Mouse (Mus musculus) left cerebral cortex, postnatal 25 days (tissue): Measurements from ENCODE around the gene Erlec1. TPM values are rescaled to one million over a fixed set of nuclear protein-coding genes. Genes with fewer than 3 reads are reported as not detected.
A peak's percentile ranks its signal among the peaks of the same experiment; 100 is the strongest.

Source experiments
- DNase-seq, 2 experiments: peaks; one replicate each; pipeline ENCODE4 v3.0.0; 2022; ENCODE audit warnings: low spot score in 2 of 2, mixed read lengths in 1 of 2
- intact Hi-C: fragments of 180-260 bp; cut with DNase I; formaldehyde crosslinking; loops from one replicate; pipeline ENCODE4 v1.15.1; 2025
- total RNA-seq, 2 experiments: library from RNA; stranded (reverse); gene quantifications; 2 replicates each; pipeline ENCODE4 v1.2.3; 2021

The Erlec1 gene
- 10 to 100 TPM; 56.9 to 61.0 TPM for total RNA-seq

DNA sequence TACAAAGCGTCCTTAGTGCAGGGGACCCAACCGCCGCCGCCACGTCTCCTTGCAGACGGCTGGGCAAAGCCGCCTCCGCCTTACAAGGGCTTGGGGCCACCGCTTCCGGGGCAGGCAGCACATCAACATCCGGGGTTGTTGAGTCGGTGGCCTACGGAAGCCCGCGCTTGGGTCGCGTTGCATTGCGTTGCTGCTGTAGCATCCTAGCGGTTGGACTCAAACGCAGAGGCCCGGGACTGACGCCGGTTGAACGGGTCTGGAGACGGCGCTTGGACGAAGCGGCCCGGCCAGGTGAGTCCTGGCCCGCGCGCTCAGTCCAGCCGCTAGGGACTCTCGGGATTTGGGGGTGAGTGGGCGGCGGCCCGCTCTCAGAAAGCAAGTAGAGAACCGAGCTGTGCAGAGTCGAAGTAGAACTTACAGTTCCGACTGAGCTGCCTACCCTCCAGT, at the start of gene Erlec1:
Erlec1 (minus strand) TSS at position 57 of the 447 bp plus-strand sequence.
- intact Hi-C loops = loop anchor here (1.0 to 10.0 kb wide), 2 partner anchors 32 to 660 kb away; partner anchors contain the start of gene Chac2

DNA sequence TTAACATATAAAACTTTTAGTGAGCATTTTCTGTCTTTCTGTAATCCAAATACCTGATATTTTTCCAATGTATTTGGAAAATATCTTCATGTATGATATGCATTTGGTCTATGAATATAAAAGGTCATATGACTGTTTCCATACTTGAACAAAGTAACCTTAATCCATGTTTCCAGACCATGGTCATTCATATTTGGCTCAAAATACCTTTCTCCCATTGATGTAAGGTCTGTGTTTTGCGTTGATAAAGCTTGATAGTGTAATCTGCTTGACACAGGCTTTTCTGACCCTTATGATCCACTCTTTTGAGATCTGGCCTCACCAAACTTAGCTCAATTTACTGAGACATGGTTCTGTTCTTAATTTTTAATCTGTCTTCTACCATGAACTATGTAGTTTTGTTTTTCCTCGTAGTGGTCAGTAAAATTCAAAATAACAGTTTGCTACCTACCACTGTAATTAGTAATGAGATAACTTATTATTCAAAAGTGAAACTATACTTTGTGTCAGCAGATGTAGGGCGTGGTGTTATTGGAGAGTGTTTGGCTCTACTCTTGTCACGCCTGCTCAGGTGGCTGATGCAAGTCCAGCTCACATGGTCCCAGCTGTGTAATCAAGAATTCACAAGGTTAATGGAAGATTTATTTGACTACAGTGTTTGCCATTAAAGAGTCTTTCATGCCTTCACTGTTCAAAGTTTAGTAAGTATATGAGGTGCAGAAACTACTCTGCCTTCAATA, 47.2 kb upstream of the Erlec1 start:
- DNase-seq = no peak
- intact Hi-C loops = no loop called here

More for the DNA sequence above, at the start of gene Erlec1:
- DNase-seq = peak; percentile 91 to 95

DNA sequence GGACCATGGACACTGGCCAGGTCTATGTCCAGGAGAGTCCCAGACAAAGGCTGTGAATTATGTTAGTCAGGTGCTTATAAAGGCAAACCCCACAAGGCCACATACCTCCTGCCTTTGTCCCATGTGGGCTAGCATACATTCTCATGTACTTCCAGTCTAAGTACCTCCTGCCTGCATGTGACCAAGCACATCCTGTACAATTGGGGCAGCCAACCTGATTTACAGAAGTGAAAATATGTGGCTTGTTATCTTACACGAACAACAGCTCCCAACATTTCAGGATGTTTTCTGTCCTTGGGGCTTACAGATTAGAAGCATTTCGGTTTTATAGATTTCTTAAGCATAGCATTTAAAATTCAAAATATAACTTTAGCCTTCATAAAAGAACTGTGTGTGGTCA, 45.9 kb upstream of the Erlec1 start:
- intact Hi-C loops = no loop called here

DNA sequence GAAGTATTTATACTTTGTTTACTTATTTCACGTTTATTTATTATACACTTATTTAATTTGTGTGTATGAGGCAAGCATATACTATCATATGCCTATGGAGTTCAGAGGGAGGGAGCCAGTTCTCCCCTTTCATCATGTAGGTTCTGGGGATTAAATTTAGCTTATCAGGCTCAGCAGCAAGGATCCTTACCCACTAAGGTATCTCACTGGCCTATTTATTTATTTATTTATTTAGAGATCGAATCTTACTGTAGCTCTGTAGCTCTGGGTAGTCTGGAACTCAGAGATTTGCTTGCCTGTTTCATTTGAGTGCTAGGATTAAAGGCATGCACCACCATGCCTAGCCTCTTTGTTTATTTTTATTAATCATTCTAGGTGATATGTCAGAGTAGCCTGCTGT, 44.6 kb upstream of the Erlec1 start:
- no peak for DNase-seq
- intact Hi-C loops = no loop called here

More for the DNA sequence above, 45.9 kb upstream of the Erlec1 start:
- no peak for DNase-seq

DNA sequence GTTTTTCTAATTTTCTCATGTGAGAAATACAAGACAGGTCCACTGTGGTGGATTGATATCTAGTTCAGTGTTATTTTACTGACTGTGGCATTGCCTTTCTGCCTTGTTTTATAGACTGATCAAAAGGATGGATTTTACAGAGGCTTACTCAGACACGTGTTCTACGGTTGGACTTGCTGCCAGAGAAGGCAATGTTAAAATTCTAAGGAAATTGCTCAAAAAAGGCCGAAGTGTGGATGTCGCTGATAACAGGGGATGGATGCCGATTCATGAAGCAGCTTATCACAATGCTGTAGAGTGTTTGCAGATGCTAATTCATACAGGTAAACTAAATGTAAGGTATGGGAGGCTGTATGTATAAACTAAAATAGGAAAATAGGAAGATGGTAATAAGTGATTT, 44.1 kb upstream of the Erlec1 start:
- intact Hi-C loops = no loop called here
- no peak for DNase-seq

DNA sequence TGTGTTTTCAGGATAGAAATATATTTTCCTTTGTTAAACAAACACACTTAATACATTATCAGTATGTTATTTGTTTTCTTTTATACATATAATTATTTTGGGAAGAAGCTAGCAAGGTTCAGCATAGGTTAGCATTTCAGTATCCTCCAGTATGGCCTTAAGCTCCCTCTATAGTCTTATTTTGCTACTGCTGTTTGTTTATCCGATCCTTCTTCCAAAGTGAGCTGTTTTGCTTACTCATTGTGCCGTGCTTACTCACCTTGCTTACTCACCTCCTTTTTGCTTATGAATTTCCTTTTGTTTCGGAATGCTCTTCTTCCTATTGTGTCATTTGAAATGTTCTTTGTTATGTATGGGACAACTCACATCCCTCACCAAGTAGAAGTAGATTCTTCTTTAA, 42.5 kb upstream of the Erlec1 start:
- intact Hi-C loops = no loop called here
- no peak for DNase-seq

DNA sequence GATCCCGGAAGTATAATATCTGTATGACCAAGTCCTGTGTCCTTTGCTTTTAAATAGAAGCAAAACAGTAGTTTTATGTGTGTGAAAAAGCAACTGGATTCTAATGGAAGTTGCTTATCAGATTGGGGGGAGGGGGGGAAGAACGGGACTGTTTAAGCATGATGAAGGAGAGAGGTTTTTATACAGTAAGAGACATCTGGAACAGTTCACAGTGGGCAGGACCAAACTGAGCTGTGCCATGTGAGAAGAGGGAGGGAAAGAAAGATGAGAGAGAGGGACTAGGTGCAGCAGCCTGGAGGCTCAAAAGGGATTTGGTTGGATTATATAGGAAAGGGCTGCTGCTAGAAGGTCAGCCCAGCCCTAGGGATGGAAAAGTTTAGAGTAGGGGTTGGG, 32.5 kb upstream of the Erlec1 start:
- DNase-seq = no peak
- intact Hi-C loops = loop anchor here (1.0 kb wide), 1 partner anchor 32 kb away; the partner anchor contains the start of gene Erlec1

DNA sequence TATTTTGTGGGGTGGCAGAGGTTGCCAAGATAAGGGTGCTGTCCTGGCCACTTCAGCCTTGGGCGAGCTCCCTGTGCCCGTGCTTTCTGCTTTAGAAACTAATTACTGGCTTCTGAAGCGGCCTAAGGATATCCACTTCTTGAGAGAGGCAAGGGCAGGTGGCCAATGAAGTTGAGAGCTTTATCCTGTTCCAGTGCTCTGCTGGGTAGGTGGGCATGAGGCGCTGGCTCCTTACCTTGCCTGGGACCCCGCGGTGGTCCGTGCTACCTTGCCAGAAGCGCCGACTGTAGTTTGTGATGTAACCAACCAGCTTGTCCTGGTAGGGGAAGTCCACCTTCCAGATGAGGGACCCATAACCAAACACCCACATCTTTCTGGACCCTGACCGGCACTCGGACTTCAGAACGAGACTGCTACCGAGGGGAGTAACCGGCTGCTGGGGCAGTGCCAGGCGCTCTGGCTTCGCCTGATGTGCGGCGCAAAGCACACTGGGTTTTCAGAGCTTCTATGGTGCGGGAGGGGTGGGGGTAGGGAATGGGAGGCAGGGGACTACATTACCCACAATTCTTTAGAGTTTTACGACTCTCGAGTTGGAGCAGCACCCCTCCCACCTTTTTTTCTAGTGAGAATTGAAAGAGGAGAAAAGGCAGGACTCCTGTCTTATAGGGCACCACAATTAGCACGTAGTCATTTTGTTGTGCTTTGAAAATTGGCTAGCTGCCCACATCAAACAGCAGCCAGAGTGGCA, 31.9 kb upstream of the Erlec1 start, which contains the start of gene Chac2:
Chac2 (minus strand) TSS at position 474 of the 748 bp plus-strand sequence.
- DNase-seq = peak; percentile 81 to 91
- intact Hi-C loops = loop anchor here (1.0 kb wide), 1 partner anchor 32 kb away; the partner anchor contains the start of gene Erlec1

DNA sequence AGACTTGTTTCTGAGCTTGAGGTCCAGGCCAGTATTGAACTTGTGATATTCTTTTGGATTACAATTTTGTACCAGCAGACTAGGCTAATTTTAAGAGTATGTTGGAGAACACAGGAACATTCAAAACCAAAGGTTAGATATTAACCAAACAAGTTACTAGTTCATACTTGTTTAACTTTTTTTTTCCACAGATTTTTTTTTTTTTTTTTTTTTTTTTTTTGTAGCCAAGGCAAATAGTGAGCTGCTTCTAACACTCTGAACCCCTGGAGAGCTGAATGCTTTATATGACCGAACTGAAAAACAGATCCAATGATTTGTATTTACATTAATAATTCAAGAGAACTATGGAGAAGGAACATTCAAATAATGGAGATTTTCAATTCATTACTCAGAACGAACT, 31.1 kb upstream of the Erlec1 start:
- intact Hi-C loops = no loop called here
- DNase-seq = no peak

DNA sequence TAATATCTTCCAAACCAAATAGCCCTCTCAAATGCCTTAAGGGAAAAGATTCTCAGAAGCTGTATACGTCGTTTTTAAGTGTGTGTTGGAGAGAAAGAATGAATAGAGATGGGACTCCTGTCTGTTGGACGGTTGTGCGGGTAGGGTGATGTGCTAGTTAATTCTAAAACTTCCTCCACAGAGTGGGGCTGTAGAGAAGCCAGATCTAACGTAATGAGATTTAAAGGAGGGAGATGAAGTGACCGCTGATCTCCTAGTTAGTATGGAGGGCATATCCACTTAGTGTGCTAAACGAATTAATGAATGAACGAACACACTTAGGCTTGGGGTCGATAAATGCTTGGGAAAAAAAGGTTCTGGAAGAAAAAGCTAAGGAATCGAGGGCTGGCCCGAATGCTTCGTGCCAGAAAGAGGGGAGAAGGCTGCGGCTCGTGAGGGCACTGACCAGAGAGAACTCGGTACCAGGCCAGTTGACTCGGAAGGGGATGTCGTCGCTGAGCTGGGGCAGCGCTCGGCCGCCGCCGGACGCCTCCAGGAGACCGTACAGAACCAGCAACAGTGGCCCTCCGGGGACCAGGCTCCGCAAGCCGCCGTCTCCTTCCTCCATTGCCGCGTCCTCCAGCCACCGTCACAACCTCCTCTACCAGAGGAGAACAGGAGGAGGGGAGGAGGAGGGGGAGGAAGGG, 523 bp downstream of the Erlec1 start:
- peak; percentile 38 to 45 for DNase-seq
- intact Hi-C loops = loop anchor here (1.0 to 10.0 kb wide), 2 partner anchors 33 to 661 kb away; partner anchors contain the start of gene Chac2

DNA sequence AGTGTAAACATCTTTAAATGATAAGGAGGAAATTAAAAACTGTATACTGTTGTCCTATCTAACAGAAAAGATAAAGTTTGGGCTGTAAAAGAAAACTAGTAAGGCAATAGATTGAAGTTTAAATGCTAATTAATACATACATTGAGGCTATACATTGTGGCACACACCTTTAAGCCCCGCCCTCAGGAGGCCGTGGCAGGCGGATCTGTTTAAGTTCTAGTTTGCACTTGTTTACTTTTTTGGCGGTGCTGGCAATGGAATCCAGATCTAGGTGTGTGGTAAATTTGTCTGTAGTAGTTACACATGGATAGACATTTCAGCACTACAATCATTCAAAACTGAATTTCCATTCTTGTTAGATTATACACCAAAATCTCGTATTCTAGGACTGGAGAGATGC, 1.3 kb downstream of the Erlec1 start:
- intact Hi-C loops = loop anchor here (10.0 kb wide), 1 partner anchor 662 kb away; no protein-coding TSS in a partner anchor
- DNase-seq = no peak

DNA sequence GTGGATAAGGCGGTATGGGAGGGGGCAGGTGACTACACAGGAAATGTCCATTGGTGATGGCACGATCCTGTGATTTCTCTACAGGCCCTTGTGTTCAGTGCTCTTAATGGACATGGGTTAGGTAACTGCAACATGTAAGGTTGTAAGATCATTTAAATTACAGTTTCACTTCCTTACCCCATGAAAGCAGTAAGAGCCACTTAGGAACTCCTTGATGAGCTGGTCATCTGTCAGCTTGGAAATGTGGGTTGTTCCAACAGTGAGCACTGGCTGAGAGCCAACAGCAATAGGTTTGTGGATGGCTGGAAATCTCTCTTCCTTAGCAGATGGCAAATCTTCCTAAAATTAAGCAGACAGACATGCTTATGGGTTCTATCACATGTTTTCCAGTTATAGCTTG, 10.6 kb downstream of the Erlec1 start:
- intact Hi-C loops = loop anchor here (10.0 kb wide), 1 partner anchor 1809 kb away; the partner anchor contains the start of gene Pnpt1
- no peak for DNase-seq

DNA sequence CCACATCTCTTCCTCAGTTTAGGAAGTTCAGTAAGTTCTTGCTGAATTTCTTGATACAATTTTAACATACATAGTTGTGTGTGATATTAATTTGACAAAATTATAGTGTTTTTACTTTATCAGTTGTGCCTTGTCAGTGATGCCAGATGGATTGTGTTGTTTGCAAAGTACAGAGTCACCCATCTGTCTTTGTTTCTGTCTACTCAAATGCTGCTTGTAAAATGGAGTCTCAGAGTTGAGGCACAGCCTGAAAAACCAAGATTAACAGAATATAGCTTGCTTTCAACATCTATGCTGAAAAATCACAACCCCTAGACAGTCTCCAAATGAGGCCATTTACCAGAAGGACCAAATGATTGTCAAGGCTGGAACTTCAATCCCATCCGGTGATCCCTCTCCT, 25.6 kb downstream of the Erlec1 start:
- intact Hi-C loops = loop anchor here (10.0 kb wide), 1 partner anchor 254 kb away; no protein-coding TSS in a partner anchor
- no peak for DNase-seq

DNA sequence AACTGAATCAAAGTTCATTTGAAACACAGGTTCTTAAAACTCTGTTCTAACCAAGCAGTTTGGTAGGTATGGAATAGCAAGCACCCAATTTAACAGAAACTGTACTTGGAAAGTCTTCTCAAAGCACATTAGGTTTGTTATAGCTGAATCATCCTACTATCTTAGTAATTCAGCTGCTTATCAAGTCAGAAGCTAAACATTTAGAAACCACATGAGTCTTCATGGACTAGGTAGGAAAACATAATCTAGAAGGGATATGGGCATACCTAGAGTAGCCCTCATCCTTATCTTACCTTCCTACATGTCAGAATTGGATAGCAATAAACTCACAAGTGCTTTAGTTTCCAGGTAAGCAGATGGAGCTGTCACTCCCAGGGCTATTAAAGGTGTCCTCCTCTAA, 26.1 kb downstream of the Erlec1 start:
- DNase-seq = no peak
- intact Hi-C loops = loop anchor here (10.0 kb wide), 1 partner anchor 253 kb away; no protein-coding TSS in a partner anchor

DNA sequence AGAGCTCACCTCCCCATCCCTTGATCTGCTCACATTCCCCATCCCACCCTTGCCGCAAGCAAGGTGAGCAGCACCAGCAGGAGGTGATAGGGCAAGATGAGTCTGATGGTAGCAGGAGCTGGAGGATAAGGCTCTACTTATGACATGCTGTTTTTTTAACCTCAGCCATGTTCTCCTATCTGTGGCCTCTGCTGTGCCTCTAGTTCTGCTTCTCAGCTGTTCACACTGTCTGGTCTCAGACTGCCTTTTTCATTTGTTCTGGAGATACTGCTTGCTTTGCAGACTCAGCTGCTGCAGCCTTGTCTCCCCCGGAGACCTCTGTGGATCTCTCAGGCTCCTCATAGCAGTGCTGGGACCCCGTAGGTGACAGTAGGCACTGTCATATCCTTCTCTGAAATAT, 30.9 kb downstream of the Erlec1 start:
- no peak for DNase-seq
- intact Hi-C loops = loop anchor here (10.0 kb wide), 1 partner anchor 248 kb away; no protein-coding TSS in a partner anchor

DNA sequence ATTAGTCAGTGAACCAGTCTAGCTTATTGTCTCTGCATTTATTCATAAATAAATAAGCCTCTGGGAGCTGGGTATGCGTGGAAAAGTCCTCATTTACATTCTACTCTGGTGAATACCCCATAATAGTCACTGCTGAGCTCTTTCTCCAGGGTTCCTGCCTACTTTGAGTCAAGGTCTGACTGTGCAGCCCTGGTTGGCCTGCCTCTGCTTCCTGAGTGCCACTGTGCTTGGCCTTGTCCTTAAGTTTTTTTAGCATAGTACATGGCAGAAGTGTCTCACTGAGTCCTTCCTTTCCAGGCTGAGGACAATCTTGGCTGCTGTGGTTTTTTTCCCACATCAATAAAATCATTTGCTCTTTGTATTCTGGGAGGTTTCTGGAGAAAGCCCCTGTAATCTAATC, 33.5 kb downstream of the Erlec1 start:
- DNase-seq = no peak
- intact Hi-C loops = loop anchor here (10.0 kb wide), 1 partner anchor 246 kb away; no protein-coding TSS in a partner anchor

DNA sequence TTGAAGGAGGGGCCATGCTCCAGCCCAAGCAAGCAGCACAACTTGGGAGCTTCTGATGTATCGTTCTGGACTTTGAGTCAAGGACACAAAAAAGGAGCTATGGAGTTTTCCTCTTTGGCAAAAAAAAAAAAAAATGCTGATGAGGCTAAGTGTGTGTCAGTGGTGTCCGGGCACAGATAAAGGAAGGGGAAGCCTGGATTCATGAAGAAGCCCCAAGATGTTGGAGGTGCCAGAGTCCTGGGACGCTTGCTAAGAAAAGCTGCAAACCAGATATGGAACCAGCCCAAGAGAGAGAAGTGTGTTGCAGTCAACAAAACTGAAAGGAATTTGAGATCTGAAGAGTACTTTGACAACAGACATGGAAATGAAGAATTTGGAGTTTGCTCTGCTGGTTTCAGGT, 41.8 kb downstream of the Erlec1 start:
- no peak for DNase-seq
- intact Hi-C loops = no loop called here

DNA sequence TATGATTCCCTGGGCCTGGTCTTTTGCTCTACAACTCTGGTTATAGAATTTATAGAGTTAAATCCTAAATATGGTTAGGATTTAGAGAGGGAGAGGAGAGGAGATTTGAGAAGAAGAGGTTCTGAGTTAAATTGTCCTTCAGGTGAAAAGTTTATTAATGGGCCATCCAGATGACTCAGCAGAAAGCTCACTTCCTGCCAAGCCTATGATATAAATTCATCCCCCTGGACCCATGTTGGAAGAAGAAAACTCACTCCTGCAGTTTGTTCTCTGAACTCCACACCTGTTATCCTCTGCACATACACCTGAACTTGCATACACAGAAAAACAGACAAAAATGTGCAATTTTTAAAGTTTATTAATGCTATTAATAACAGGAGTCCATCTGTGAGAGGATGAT, 54.8 kb downstream of the Erlec1 start:
- DNase-seq = no peak
- intact Hi-C loops = no loop called here

DNA sequence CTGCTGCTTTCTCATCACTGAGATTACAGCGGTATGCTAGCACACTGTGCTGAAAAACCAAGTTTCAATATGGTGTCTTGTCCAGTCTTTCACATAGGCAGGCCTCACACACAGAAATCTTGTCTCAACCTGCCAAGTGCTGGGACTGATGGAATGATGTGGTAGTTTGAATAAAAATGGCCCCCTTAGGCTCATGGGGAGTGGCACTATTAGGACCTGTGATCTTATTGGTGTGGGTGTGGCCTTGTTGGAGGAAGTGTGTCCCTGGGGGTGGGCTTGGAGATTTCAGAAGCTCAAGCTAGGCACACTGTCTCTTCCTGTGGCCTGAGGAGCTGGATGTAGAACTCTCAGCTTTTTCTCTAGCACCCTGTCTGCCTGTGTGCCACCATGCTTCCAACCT, 57.9 kb downstream of the Erlec1 start:
- no peak for DNase-seq
- intact Hi-C loops = no loop called here

DNA sequence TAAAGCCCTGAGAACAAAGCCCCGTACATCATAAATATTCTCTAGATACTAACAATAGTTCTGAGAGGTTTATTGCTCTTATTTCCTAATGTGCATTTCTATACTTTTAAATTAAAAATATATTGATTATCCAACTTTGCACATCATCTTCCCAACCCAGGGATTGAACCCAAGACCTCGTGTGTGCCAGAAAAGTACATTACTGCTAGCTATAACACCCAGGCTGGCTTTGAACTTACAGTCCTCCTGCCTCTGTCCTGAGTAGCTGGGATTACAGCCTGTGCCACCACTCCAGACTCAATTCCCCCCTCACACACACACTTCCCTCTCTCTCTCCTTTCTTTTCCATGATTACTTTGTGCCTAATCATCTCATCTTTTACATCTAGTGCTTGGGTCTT, 66.0 kb downstream of the Erlec1 start:
- DNase-seq = no peak
- intact Hi-C loops = no loop called here
